In the genomic region with DNA sequence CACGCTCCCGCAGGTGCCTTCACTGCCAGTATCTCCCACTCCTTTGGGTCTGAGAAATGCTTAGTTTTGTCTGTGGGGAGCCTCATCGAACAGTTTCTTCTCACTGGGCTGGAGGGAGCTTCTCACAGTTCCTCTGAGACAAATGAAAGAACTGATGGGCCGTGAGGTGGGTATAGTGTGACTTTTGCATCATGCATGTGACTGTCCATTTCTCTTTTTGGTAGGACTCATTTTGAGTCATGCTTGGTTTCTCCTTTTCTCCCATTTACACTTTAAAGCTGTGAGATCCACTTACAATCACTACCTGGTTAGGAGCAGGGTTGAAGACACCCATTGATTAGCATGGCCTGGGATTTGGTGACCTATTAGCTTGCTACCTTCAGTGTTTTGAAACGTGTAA, we compare ENCODE assay signal across 28 mouse cellular contexts. TPM values are rescaled to one million over a fixed set of nuclear protein-coding genes. Genes with fewer than 3 reads are reported as not detected.
DNase-seq lines count a peak whose midpoint lies in the region; ATAC-seq and TF ChIP-seq lines count a peak whose summit lies in the region.
"Had no signal": no experiment of that assay in that cellular context is flagged by ENCODE, and none has a peak within 500 bp of the region (broad histone marks: within the 10 kb centered on the region; RNA-seq: fewer than 3 reads in every experiment).

No protein-coding gene starts in this region.

- peaks cover 7% of the 10 kb centered on the region for H3K36me3 ChIP-seq in spleen, adult 2 months (ENCODE audit: control insufficient read depth, insufficient read depth, low read length)
- H3K36me3 ChIP-seq in splenic B cell, adult 2 months (ENCODE audit: control insufficient read depth, insufficient read depth, low read length, poor library complexity, severe bottlenecking): peaks cover 7% of the 10 kb centered on the region; the same call in 1 of the 2 replicates
- H3K36me3 ChIP-seq: embryonic facial prominence, embryonic 15.5 days had no signal

- no peak overlapping the region for H3K4me3 ChIP-seq in spleen, adult 2 months (ENCODE audit: extremely low read depth, insufficient read depth, insufficient read length)
- no peak overlapping the region for H3K4me3 ChIP-seq in brown adipose tissue, adult 24 weeks (ENCODE audit: insufficient read depth, low read depth, low read length)
- H3K4me3 ChIP-seq: embryonic facial prominence, embryonic 12.5 days; embryonic facial prominence, embryonic 15.5 days; gastrocnemius, adult 2 months; heart, embryonic 10.5 days; heart, embryonic 13.5 days had no signal

- no peak for TF ChIP-seq POLR2A in spleen, adult 2 months (IDR thresholded peaks at IDR 0.05; ENCODE audit: low read depth, low read length)

- ATAC-seq in granulocyte monocyte progenitor cell, adult 5-6 weeks (replicated peaks; ENCODE audit: poor library complexity, severe bottlenecking): no peak
- ATAC-seq: activated CD4-positive, CD25-positive, alpha-beta regulatory T cell, adult 4 months; CD4-positive, CD25-positive, alpha-beta regulatory T cell, adult 4 months; forebrain, embryonic 14.5 days; forebrain, postnatal 0 days; hindbrain, postnatal 0 days; inflammation-experienced regulatory T-cells, adult 6 months had no signal

- no peaks in the 10 kb centered on the region for H3K27me3 ChIP-seq in spleen, adult 2 months (ENCODE audit: control insufficient read depth, insufficient read depth, low read length)
- no peaks in the 10 kb centered on the region for H3K27me3 ChIP-seq in splenic B cell, adult 2 months (ENCODE audit: control insufficient read depth, insufficient read depth, low read length, poor library complexity, severe bottlenecking)
- H3K27me3 ChIP-seq: embryonic facial prominence, embryonic 12.5 days; embryonic facial prominence, embryonic 15.5 days had no signal

- H3K27ac ChIP-seq in spleen, adult 2 months (ENCODE audit: insufficient read depth, low read length): peak overlapping the region; percentile 36; the same call in 1 of the 2 replicates
- H3K27ac ChIP-seq in brown adipose tissue, adult 24 weeks (replicated peaks; ENCODE audit: low read depth, low read length): 0 out of 2 replicates have a peak overlapping the region, but pooled peaks have one; percentile 8
- H3K27ac ChIP-seq: embryonic facial prominence, embryonic 12.5 days; embryonic facial prominence, embryonic 15.5 days; heart, embryonic 10.5 days; heart, embryonic 13.5 days; hindbrain, embryonic 14.5 days; hindbrain, postnatal 0 days had no signal

- WGBS in spleen, adult 2 months: 64% methylated on average over 5 of the region's 5 CpGs

- no peak for DNase-seq in spleen, adult 2 months (ENCODE audit: low read depth in 1 of 2, low spot score in 2 of 2)
- DNase-seq in spleen, postnatal 10 days (ENCODE audit: low spot score in 2 of 2): no peak
- peak; percentile 56 for DNase-seq in splenic B cell, adult 2 months (ENCODE audit: low read depth, low spot score)
- DNase-seq in kidney, postnatal 36 days: no peak
- DNase-seq: adrenal gland, adult 8-10 months; adrenal gland, postnatal 25 days; cerebellum, adult 11 months; cerebellum, adult 2 months; cerebellum, adult 9-11 months; cerebellum, postnatal 25 days; forebrain, postnatal 0 days; gastrocnemius, adult 2 months; gastrocnemius, postnatal 14 days; heart, adult 18-20 months; heart, postnatal 14 days; heart, postnatal 4 days had no signal

- TF ChIP-seq CTCF in spleen, adult 2 months (IDR thresholded peaks at IDR 0.05; ENCODE audit: extremely low read depth, insufficient read depth, insufficient read length, insufficient replicate concordance): no peak

- H3K4me1 ChIP-seq in spleen, adult 2 months (ENCODE audit: control insufficient read depth, insufficient read depth, insufficient read length): peaks cover 35% of the 10 kb centered on the region
- H3K4me1 ChIP-seq in brown adipose tissue, adult 24 weeks (ENCODE audit: control insufficient read depth, insufficient read depth, insufficient read length, low read length): peaks cover 7% of the 10 kb centered on the region

RNA-seq across cellular contexts. Expression of a gene that starts 10.0 kb away (rescaled TPM):
- polyA plus RNA-seq in spleen, adult 2 months (2012; rRNA removed): 30.5 and 33.1 TPM in 2 replicates
- polyA plus RNA-seq in brown adipose tissue, adult 24 weeks (2012; ENCODE audit: insufficient read depth, insufficient read length, missing spikeins): 7.3 and 8.6 TPM in 2 replicates
- not detected in 2 replicates for total RNA-seq in granulocyte monocyte progenitor cell, adult 5-6 weeks (2014; fragmentation: Nextera tagmentation)
- 0.13 and 1.8 TPM in 2 replicates for total RNA-seq in granulocyte monocyte progenitor cell, adult 5-6 weeks (2017)
